Mouse (Mus musculus): Measurements from ENCODE around the gene Rab8a. TPM values are rescaled to one million over a fixed set of nuclear protein-coding genes. Genes with fewer than 3 reads are reported as not detected.

Gene Rab8a
- polyA plus RNA-seq, 1 experiment from 2014 or later = 103 TPM

GRCm38 (mm10) chr8:72189417-72190214, 28.6 kb downstream of the Rab8a start, which contains the start of gene Hsh2d:
Hsh2d (plus strand) TSS chr8:72189638.
- WGBS = 71% methylated on average over 12 of the region's 12 CpGs
- no peak for ATAC-seq (replicated peaks)
- Histone ChIP-seq H3K27me3 (no peaks in the 10 kb centered on the region), H3K4me1 (no peaks in the 10 kb centered on the region), H3K9ac (replicated peaks) (no peak within 1 kb of the TSS), H3K36me3 (no peaks in the 10 kb centered on the region), H3K4me3 (no peak within 1 kb of the TSS), H3K4me2 (replicated peaks) (no peak within 1 kb of the TSS), H3K27ac (replicated peaks) (no peak within 1 kb of the TSS), H3K9me3 (no peaks in the 10 kb centered on the region)

DNA sequence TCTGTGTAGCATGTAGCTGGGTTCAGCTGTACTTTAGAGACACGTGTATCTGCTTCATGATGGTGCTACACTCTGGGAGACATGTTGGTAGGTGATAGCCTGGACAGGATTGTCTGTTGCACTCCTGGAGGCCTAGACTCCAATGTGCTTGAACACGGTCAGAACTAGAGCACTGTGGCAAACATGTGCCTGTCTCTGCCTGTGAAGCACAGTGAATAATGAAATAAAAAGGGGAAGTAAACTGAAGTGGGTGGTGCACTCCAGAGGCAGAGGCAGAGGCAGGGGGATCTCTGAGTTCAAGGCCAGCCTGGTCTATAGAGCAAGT, 29.2 kb downstream of the Rab8a start:
- Histone ChIP-seq H3K4me2 (replicated peaks) (no peak overlapping the region), H3K4me1 (no peaks in the 10 kb centered on the region)

DNA sequence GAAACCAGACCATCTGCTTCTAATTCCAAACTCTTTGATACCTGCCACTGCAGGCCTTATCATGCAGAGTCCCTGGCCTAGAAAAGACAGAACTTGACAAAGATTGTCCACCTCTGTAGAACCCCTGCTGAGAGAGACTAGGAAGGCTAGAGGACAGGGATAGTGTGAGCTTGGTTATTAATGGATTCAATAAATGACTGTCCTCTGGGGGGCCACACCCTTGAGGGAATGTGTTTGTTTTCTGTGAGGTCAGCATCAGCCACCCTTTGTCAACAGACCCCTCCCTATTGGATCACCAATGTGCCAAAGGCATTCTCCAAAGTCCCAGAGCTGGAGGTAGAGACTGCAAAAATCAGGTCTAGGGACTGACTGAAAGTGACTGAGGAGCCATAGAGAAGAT, 31.1 kb downstream of the Rab8a start:
- Histone ChIP-seq H3K27ac (replicated peaks) (no peak overlapping the region), H3K9me3 (no peaks in the 10 kb centered on the region), H3K4me2 (replicated peaks) (no peak overlapping the region), H3K36me3 (no peaks in the 10 kb centered on the region), H3K4me3 (no peak overlapping the region), H3K27me3 (no peaks in the 10 kb centered on the region), H3K4me1 (no peaks in the 10 kb centered on the region), H3K9ac (replicated peaks) (no peak overlapping the region)
- ATAC-seq (replicated peaks) = no peak

More for the DNA sequence above, 29.2 kb downstream of the Rab8a start:
- no peak overlapping the region for H3K4me3 ChIP-seq
- H3K27me3 ChIP-seq = no peaks in the 10 kb centered on the region
- no peak overlapping the region for H3K27ac ChIP-seq (replicated peaks)
- ATAC-seq (replicated peaks) = no peak
- no peaks in the 10 kb centered on the region for H3K9me3 ChIP-seq
- no peaks in the 10 kb centered on the region for H3K36me3 ChIP-seq
- no peak overlapping the region for H3K9ac ChIP-seq (replicated peaks)
- WGBS = 82% methylated on average over 2 of the region's 2 CpGs

GRCm38 (mm10) chr8:72197997-72198396, 37.0 kb downstream of the Rab8a start:
- no peaks in the 10 kb centered on the region for H3K4me1 ChIP-seq
- WGBS = 66% methylated on average over 8 of the region's 8 CpGs
- H3K27me3 ChIP-seq = no peaks in the 10 kb centered on the region
- H3K9ac ChIP-seq (replicated peaks) = no peak overlapping the region
- ATAC-seq (replicated peaks) = no peak
- peaks cover 12% of the 10 kb centered on the region; the same call in 1 of the 2 replicates for H3K9me3 ChIP-seq
- H3K36me3 ChIP-seq = no peaks in the 10 kb centered on the region
- no peak overlapping the region for H3K27ac ChIP-seq (replicated peaks)
- H3K4me2 ChIP-seq (replicated peaks) = no peak overlapping the region
- no peak overlapping the region for H3K4me3 ChIP-seq

GRCm38 (mm10) chr8:72208582-72208981, 47.6 kb downstream of the Rab8a start:
- 67% methylated on average over 1 of the region's 1 CpGs for WGBS

GRCm38 (mm10) chr8:72210222-72210621, 49.2 kb downstream of the Rab8a start:
- Histone ChIP-seq H3K9me3 (no peaks in the 10 kb centered on the region), H3K36me3 (no peaks in the 10 kb centered on the region), H3K27me3 (no peaks in the 10 kb centered on the region; the same call in 1 of the 2 replicates), H3K4me3 (no peak overlapping the region), H3K4me2 (replicated peaks) (no peak overlapping the region), H3K4me1 (no peaks in the 10 kb centered on the region), H3K9ac (replicated peaks) (no peak overlapping the region), H3K27ac (replicated peaks) (no peak overlapping the region)
- WGBS = 79% methylated on average over 4 of the region's 4 CpGs
- no peak for ATAC-seq (replicated peaks)

More at GRCm38 (mm10) chr8:72208582-72208981, 47.6 kb downstream of the Rab8a start:
- H3K27me3 ChIP-seq = no peaks in the 10 kb centered on the region
- H3K4me2 ChIP-seq (replicated peaks) = no peak overlapping the region
- no peak for ATAC-seq (replicated peaks)
- H3K27ac ChIP-seq (replicated peaks) = no peak overlapping the region
- no peaks in the 10 kb centered on the region for H3K4me1 ChIP-seq
- no peak overlapping the region for H3K4me3 ChIP-seq
- no peaks in the 10 kb centered on the region for H3K36me3 ChIP-seq
- H3K9ac ChIP-seq (replicated peaks) = no peak overlapping the region
- peaks cover 5% of the 10 kb centered on the region; the same call in 1 of the 2 replicates for H3K9me3 ChIP-seq

DNA sequence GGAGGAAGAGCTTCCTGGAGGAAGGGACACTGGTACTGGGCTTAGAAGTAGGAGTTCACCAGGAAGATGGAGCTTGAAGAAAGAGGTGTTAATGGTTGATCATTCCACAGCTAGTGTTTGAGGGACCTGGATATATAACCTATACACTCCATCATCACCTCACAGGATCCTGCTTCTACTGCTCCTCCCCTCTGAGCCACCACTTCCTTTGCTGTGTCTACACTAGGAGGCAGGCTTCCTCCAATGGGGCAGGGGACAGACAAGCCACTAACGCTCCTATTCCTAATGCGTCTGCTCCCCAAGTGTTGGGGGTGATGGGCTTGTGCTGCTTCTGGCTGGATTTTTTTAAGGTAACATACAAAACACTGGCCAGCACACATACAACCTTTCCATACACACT, 49.7 kb downstream of the Rab8a start:
- H3K4me2 ChIP-seq (replicated peaks) = no peak overlapping the region
- no peaks in the 10 kb centered on the region; the same call in 1 of the 2 replicates for H3K27me3 ChIP-seq
- H3K9ac ChIP-seq (replicated peaks) = no peak overlapping the region
- no peaks in the 10 kb centered on the region for H3K9me3 ChIP-seq
- no peak for ATAC-seq (replicated peaks)
- WGBS = 73% methylated on average over 2 of the region's 2 CpGs
- H3K27ac ChIP-seq (replicated peaks) = no peak overlapping the region
- H3K4me1 ChIP-seq = no peaks in the 10 kb centered on the region
- H3K36me3 ChIP-seq = no peaks in the 10 kb centered on the region
- H3K4me3 ChIP-seq = no peak overlapping the region

DNA sequence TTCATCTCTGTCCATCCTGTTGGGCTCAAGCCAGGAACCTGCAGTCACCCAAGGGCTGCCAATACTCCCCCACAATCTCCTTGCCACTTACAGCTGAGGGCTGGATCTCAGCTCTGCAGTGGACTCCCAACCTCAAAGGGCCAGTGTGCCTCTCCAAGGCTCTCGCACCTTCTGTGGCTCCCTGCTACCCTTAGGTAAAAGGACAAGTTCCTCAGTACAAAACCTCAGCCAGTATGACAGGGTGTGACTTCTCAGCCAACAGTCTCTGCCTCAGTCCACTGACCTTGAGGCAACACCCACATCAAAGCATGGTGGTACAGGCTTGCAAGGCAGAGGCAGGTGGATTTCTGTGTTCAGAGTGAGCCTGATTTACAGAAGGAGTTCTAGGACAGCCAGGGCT, 50.8 kb downstream of the Rab8a start:
- Histone ChIP-seq H3K27ac (replicated peaks) (no peak overlapping the region), H3K4me2 (replicated peaks) (no peak overlapping the region), H3K9ac (replicated peaks) (no peak overlapping the region), H3K4me1 (no peaks in the 10 kb centered on the region), H3K27me3 (no peaks in the 10 kb centered on the region; the same call in 1 of the 2 replicates), H3K4me3 (no peak overlapping the region), H3K36me3 (no peaks in the 10 kb centered on the region), H3K9me3 (no peaks in the 10 kb centered on the region)
- no peak for ATAC-seq (replicated peaks)
- 75% methylated on average over 1 of the region's 1 CpGs for WGBS

DNA sequence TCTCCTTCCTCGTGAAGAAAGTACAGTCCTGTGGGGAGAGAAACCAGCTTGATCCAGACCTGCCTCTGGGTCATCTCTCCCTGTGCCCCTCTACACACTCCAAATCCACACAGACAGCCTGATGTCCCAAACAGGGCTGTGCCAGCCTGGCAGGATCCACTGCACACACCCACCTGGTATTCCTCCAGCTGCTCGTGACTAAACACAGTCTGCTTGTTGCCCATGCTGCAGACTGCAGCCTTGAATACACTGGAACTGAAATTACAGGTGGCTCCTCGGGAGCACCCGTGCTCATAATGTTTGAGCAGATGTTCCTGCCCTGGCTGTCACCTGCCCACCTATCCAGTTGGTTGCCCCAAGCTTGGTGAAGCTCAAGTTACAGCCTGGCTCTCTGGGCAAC, 51.8 kb downstream of the Rab8a start, which contains the start of gene Cib3:
Gene Cib3 (minus strand): TSS at position 87 of the 400 bp plus-strand sequence.
- H3K27me3 ChIP-seq = peaks cover under 1% of the 10 kb centered on the region; the same call in 1 of the 2 replicates
- 63% methylated on average over 4 of the region's 4 CpGs for WGBS
- no peaks in the 10 kb centered on the region for H3K4me1 ChIP-seq
- H3K36me3 ChIP-seq = no peaks in the 10 kb centered on the region
- ATAC-seq (replicated peaks) = no peak
- H3K27ac ChIP-seq (replicated peaks) = no peak within 1 kb of the TSS
- H3K4me3 ChIP-seq = no peak within 1 kb of the TSS
- no peaks in the 10 kb centered on the region for H3K9me3 ChIP-seq
- no peak within 1 kb of the TSS for H3K4me2 ChIP-seq (replicated peaks)
- no peak within 1 kb of the TSS for H3K9ac ChIP-seq (replicated peaks)

DNA sequence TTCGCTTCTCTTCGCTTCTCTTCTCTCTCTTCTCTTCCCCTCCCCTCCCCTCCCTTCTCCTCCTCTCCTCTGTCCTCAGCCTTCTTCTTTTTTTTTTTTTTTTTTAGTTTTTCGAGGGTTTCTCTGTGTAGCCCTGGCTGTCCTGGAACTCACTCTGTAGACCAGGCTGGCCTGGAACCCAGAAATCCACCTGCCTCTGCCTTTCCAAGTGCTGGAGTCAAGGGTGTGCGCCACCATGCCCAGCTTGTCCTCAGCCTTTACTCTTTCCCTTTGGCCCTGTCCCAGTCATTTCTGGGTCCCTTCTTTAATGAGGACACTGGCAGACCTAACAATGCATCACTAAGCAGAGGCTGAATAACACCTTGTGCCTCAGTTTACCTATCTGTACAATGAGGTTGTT, 52.5 kb downstream of the Rab8a start, which contains the start of gene Gm11034:
Gene Gm11034 (minus strand): TSS at position 101 of the 400 bp plus-strand sequence.
- H3K9ac ChIP-seq (replicated peaks) = no peak within 1 kb of the TSS
- H3K9me3 ChIP-seq = no peaks in the 10 kb centered on the region
- H3K4me2 ChIP-seq (replicated peaks) = no peak within 1 kb of the TSS
- no peak within 1 kb of the TSS for H3K4me3 ChIP-seq
- 81% methylated on average over 4 of the region's 4 CpGs for WGBS
- ATAC-seq (replicated peaks) = no peak
- H3K36me3 ChIP-seq = no peaks in the 10 kb centered on the region
- no peaks in the 10 kb centered on the region for H3K4me1 ChIP-seq
- H3K27ac ChIP-seq (replicated peaks) = no peak within 1 kb of the TSS
- peaks cover 8% of the 10 kb centered on the region; the same call in 1 of the 2 replicates for H3K27me3 ChIP-seq

GRCm38 (mm10) chr8:72215060-72215459, 54.1 kb downstream of the Rab8a start:
- WGBS = 25% methylated on average over 2 of the region's 2 CpGs
- 0 out of 2 replicates have a peak, but pooled peaks cover under 1% of the 10 kb centered on the region for H3K4me1 ChIP-seq
- no peak overlapping the region for H3K9ac ChIP-seq (replicated peaks)
- ATAC-seq (replicated peaks) = no peak
- H3K4me3 ChIP-seq = no peak overlapping the region
- no peak overlapping the region for H3K4me2 ChIP-seq (replicated peaks)
- H3K27me3 ChIP-seq = peaks cover 8% of the 10 kb centered on the region; the same call in 1 of the 2 replicates
- no peaks in the 10 kb centered on the region for H3K36me3 ChIP-seq
- H3K27ac ChIP-seq (replicated peaks) = no peak overlapping the region
- no peaks in the 10 kb centered on the region for H3K9me3 ChIP-seq

GRCm38 (mm10) chr8:72215871-72216270, 54.9 kb downstream of the Rab8a start:
- Histone ChIP-seq H3K4me1 (peaks cover 8% of the 10 kb centered on the region), H3K9ac (replicated peaks) (no peak overlapping the region), H3K4me3 (no peak overlapping the region), H3K27me3 (peaks cover 8% of the 10 kb centered on the region; the same call in 1 of the 2 replicates), H3K4me2 (replicated peaks) (no peak overlapping the region), H3K36me3 (no peaks in the 10 kb centered on the region), H3K27ac (replicated peaks) (no peak overlapping the region), H3K9me3 (no peaks in the 10 kb centered on the region)
- ATAC-seq (replicated peaks) = no peak
- 41% methylated on average over 1 of the region's 1 CpGs for WGBS
